Mouse (Mus musculus) left cerebral cortex, adult 2 months (tissue): Measurements from ENCODE around the gene Lmbr1. TPM values are rescaled to one million over a fixed set of nuclear protein-coding genes. Genes with fewer than 3 reads are reported as not detected.

Experiments used
- DNase-seq, 2 experiments: peaks; one replicate each; pipeline ENCODE4 v3.0.0; 2021 to 2022; ENCODE audit warnings: low spot score in 2 of 2, mixed read lengths in 1 of 2; ENCODE audit errors: extremely low spot score in 1 of 2
- H3K27ac ChIP-seq: fragments of 200-600 bp; 2 replicates; pipeline ENCODE4 v1.8.1; 2022
- H3K4me3 ChIP-seq: fragments of 200-600 bp; 2 replicates; pipeline ENCODE4 v1.8.1; 2022
- CTCF ChIP-seq: fragments of 200-600 bp; IDR thresholded peaks from 2 replicates; pipeline ENCODE4 v1.8.1; 2022; ENCODE audit warnings: antibody characterized with exemption, mild to moderate bottlenecking, moderate library complexity
- intact Hi-C: fragments of 180-260 bp; cut with DNase I; formaldehyde crosslinking; loops from one replicate; pipeline ENCODE4 v1.15.1; 2025
- total RNA-seq, 2 experiments: library from RNA; stranded (reverse); gene quantifications; 2 replicates each; pipeline ENCODE4 v1.2.3; 2021

Gene Lmbr1
- total RNA-seq, 2 experiments from 2014 or later: 28.5 to 29.6 TPM

GRCm38 (mm10) chr5:29377590-29378297 lies 446 bp downstream of the Lmbr1 start:
- peak in 1 of 2 experiments; percentile 26 for DNase-seq
- intact Hi-C loops: no loop called here
- Histone ChIP-seq H3K27ac (peak overlapping the region; percentile 87), H3K4me3 (peak overlapping the region; percentile 72)
- TF ChIP-seq CTCF: no peak

GRCm38 (mm10) chr5:29363511-29363910 lies 14.7 kb downstream of the Lmbr1 start:
- TF ChIP-seq CTCF: no peak
- no peak overlapping the region for H3K27ac ChIP-seq
- no peak overlapping the region for H3K4me3 ChIP-seq
- intact Hi-C loops: no loop called here
- no peak for DNase-seq

DNA sequence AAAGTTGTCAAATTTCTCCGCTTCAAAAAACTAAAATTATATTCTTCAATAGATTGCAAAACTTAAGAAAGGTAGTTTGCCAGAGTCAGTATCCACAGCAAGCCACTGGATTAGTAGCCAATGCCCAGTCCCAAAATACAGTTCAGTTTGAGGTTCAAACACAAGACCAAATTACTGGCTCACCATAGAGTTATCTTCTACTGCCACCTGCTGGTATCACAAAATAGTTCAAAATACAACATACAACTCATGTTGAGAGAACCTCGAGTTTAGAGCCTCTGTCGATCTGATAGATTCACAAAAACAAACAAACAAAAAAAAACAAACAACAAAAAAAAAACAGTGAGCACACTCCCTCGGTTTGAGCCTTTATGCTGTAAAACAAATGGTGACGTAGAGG lies 42.4 kb downstream of the Lmbr1 start:
- no peak for DNase-seq
- intact Hi-C loops: loop anchor here (1.0 to 10.0 kb wide), 2 partner anchors 301 to 885 kb away; no protein-coding TSS in a partner anchor
- Histone ChIP-seq H3K4me3 (no peak overlapping the region), H3K27ac (no peak overlapping the region)
- TF ChIP-seq CTCF: peak; percentile 64

DNA sequence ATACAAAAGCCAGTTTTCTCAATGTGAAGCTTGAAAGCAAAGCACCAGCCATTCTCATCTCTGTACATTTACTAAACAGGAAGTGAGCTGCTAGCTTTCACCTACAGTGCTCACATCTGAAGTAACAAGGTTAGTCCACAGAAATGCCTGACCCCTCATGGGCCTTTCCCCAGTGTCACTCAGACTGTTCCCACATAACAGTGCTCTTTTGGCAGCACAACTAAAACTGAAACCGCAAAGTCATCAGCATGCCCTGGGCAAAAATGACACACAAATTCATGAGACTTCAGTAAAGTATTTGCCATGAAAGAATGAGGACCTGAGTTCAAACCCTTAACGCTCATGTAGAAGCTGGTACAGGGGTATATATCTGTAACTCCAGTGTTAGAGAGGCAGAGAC lies 55.7 kb downstream of the Lmbr1 start:
- Histone ChIP-seq H3K27ac (no peak overlapping the region), H3K4me3 (no peak overlapping the region)
- DNase-seq: no peak
- intact Hi-C loops: no loop called here
- no peak for TF ChIP-seq CTCF

- TF ChIP-seq CTCF: no peak
- no peak for DNase-seq
- Histone ChIP-seq H3K27ac (no peak overlapping the region), H3K4me3 (no peak overlapping the region)
- intact Hi-C loops: no loop called here
Measured at GRCm38 (mm10) chr5:29309191-29309590, 69.0 kb downstream of the Lmbr1 start.

DNA sequence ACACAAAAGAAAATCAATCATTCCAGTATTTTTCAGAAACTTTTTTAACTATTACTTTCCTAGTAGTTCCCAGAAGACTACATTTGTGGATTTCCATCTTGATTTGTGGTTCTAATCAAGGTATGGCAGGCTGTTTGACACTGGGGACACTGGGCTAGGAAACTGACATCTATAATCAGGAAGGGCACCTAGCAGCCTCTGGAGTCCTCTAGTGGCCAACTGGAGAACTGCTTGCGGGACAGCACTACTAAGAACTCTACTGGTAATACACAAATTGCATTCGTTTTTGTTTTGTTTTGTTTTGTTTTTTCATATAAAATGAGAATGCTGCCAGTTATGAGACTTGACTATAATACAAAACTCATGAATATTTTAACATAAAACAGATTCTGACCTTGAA lies 85.0 kb downstream of the Lmbr1 start:
- peak; percentile 50 to 53 for DNase-seq
- TF ChIP-seq CTCF: peak; percentile 98
- Histone ChIP-seq H3K27ac (no peak overlapping the region), H3K4me3 (no peak overlapping the region)
- intact Hi-C loops: loop anchor here (1.0 to 5.0 kb wide), 2 partner anchors 826 to 842 kb away; partner anchors contain the start of gene Shh

DNA sequence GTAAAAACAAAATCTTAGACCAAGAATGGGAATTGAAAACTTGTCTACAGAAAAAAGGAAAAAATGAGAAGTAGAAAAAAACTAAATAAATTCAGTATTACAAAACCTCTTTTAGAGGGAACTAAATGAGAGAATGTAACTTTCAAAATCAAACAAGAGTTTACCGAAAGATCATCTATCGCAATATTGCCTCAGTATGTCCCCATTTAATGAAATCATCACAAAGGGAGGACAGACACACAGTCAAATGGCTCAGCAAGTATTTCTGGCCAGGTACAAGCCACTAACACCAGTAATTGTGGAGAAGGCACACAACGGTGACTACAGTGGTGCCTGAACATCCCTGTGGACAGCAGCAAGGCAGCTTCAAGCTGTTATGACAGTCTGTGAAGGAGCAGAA lies 88.1 kb downstream of the Lmbr1 start:
- no peak for TF ChIP-seq CTCF
- H3K27ac ChIP-seq: no peak overlapping the region
- intact Hi-C loops: loop anchor here (5.0 kb wide), 1 partner anchor 823 kb away; the partner anchor contains the start of gene Shh
- no peak for DNase-seq
- no peak overlapping the region for H3K4me3 ChIP-seq

DNA sequence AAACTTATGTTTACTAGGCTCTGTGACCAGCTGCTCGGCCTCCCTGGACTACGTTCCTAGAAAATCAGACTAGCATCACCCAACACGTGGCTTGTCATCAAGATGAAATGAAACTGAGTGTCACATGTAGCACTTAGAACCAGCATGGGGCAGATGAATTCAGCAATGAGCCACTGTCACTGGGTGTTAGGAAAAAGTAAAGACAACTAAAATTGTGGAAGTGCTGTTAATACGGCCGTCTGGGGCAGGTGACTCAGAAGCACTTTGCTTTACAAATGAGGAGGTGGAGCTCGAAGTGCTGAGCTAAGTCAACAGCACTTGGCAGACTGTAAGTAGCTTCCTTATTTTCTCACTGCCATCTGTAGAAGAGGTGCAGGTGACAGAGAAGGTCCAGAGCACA lies 88.5 kb downstream of the Lmbr1 start:
- intact Hi-C loops: loop anchor here (5.0 kb wide), 1 partner anchor 822 kb away; the partner anchor contains the start of gene Shh
- TF ChIP-seq CTCF: no peak
- no peak overlapping the region for H3K27ac ChIP-seq
- no peak overlapping the region for H3K4me3 ChIP-seq
- no peak for DNase-seq

- intact Hi-C loops: no loop called here
- Histone ChIP-seq H3K27ac (no peak overlapping the region), H3K4me3 (no peak overlapping the region)
- no peak for DNase-seq
- no peak for TF ChIP-seq CTCF
Measured at GRCm38 (mm10) chr5:29281081-29281480, 97.1 kb downstream of the Lmbr1 start.

DNA sequence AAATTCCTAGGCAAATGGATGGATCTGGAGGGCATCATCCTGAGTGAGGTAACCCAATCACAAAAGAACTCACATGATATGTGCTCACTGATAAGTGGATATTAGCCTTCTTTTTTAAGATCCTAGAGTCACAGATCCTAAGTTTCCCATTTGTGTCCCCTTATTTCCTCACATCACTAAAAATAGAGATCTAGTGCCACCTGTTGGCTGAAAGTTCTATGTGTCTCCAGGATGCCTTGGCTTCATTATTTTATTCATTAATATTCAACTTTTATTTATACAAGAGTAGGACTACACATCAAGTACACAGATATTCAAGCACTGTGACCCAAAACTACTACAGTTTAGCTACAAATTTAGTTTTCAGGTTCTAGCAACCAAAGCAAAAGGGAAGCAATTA lies 103.4 kb downstream of the Lmbr1 start:
- peak; percentile 42 for TF ChIP-seq CTCF
- H3K27ac ChIP-seq: no peak overlapping the region
- intact Hi-C loops: loop anchor here (5.0 to 10.0 kb wide), 2 partner anchors 240 to 807 kb away; partner anchors contain the start of gene Shh
- DNase-seq: no peak
- H3K4me3 ChIP-seq: no peak overlapping the region

- intact Hi-C loops: loop anchor here (10.0 kb wide), 1 partner anchor 239 kb away; no protein-coding TSS in a partner anchor
- no peak for DNase-seq
- no peak overlapping the region for H3K4me3 ChIP-seq
- no peak overlapping the region for H3K27ac ChIP-seq
- TF ChIP-seq CTCF: no peak
Measured at GRCm38 (mm10) chr5:29273426-29273825, 104.8 kb downstream of the Lmbr1 start.

DNA sequence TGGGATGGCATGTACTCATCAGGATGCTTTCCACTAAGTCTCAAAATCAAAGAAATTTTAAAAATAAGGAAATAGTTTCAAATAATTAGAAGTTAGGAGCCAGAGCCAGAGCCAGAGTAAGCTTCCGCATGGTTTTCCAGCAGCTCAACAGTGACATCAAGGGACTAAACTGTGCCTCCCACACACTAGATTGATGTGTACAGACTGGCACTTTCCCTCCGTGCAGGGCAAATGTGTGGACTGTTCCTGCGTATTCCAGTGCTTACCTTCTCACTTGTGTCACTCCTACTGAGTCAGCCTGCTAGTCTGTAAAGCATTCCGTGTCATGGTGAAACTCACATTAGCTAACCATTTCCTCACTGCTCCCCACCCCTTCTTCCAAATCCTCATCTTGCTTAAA lies 107.3 kb downstream of the Lmbr1 start:
- Histone ChIP-seq H3K4me3 (no peak overlapping the region), H3K27ac (no peak overlapping the region)
- intact Hi-C loops: loop anchor here (10.0 kb wide), 1 partner anchor 236 kb away; no protein-coding TSS in a partner anchor
- no peak; the same call in 1 of the 2 replicates for TF ChIP-seq CTCF
- no peak for DNase-seq

GRCm38 (mm10) chr5:29253876-29254275 lies 124.3 kb downstream of the Lmbr1 start:
- Histone ChIP-seq H3K4me3 (no peak overlapping the region), H3K27ac (no peak overlapping the region)
- intact Hi-C loops: no loop called here
- no peak for DNase-seq
- TF ChIP-seq CTCF: no peak
